ENCODE assay signal across 17 mouse cellular contexts in genomic region chr1:156716681-156717080, GRCm38 (mm10).
"Had no signal": no experiment of that assay in that cellular context is flagged by ENCODE, and none has a peak within 500 bp of the region (broad histone marks: within the 10 kb centered on the region; RNA-seq: fewer than 3 reads in every experiment).

No protein-coding gene starts in this region.

- H3K27me3 ChIP-seq: liver, embryonic 15.5 days; lung, embryonic 15.5 days; midbrain, embryonic 15.5 days; neural tube, embryonic 12.5 days; stomach, embryonic 15.5 days had no signal

- DNase-seq: liver, postnatal 0 days; lung, postnatal 14 days; lung, postnatal 36 days; right cerebral cortex, postnatal 14 days; thymus, adult 18-20 months; thymus, postnatal 14 days; thymus, postnatal 36 days had no signal

- H3K4me3 ChIP-seq: lung, embryonic 15.5 days; neural tube, embryonic 12.5 days; stomach, embryonic 15.5 days had no signal

- H3K36me3 ChIP-seq: lung, embryonic 15.5 days; midbrain, embryonic 15.5 days; stomach, embryonic 15.5 days had no signal

- H3K9me3 ChIP-seq: liver, embryonic 15.5 days; lung, embryonic 15.5 days; megakaryocyte, embryonic 14.5 days; midbrain, embryonic 13.5 days; midbrain, embryonic 15.5 days; neural tube, embryonic 12.5 days; stomach, embryonic 15.5 days had no signal

- H3K27ac ChIP-seq: liver, embryonic 15.5 days; macrophage; midbrain, embryonic 13.5 days; midbrain, embryonic 15.5 days; neural tube, embryonic 12.5 days had no signal

- H3K4me2 ChIP-seq: midbrain, embryonic 11.5 days had no signal

- H3K9ac ChIP-seq: liver, embryonic 15.5 days; liver, postnatal 0 days; lung, embryonic 15.5 days; midbrain, embryonic 13.5 days; midbrain, embryonic 15.5 days; neural tube, embryonic 12.5 days; stomach, embryonic 15.5 days had no signal

- ATAC-seq: liver, postnatal 0 days; lung, postnatal 0 days; midbrain, embryonic 13.5 days; midbrain, embryonic 15.5 days had no signal
